Comparison of ENCODE assay signal across 12 mouse cellular contexts in genomic region chr11:98904577-98904976, GRCm38 (mm10). TPM values are rescaled to one million over a fixed set of nuclear protein-coding genes. Genes with fewer than 3 reads are reported as not detected.
DNase-seq lines count a peak whose midpoint lies in the region; ATAC-seq and TF ChIP-seq lines count a peak whose summit lies in the region.
"Had no signal": no experiment of that assay in that cellular context is flagged by ENCODE, and none has a peak within 500 bp of the region (broad histone marks: within the 10 kb centered on the region; RNA-seq: fewer than 3 reads in every experiment).

No protein-coding gene starts in this region.

- TF ChIP-seq CTCF in intestine, postnatal 0 days (IDR thresholded peaks at IDR 0.05; ENCODE audit: low read depth): no peak

- H3K4me2 ChIP-seq in heart, embryonic 11.5 days: peak overlapping the region; percentile 25
- no peak overlapping the region for H3K4me2 ChIP-seq in lung, embryonic 15.5 days
- H3K4me2 ChIP-seq in intestine, postnatal 0 days (replicated peaks; ENCODE audit: low read depth): 0 out of 2 replicates have a peak overlapping the region, but pooled peaks have one; percentile 35
- peak overlapping the region; percentile 21; the same call in 1 of the 2 replicates for H3K4me2 ChIP-seq in stomach, embryonic 15.5 days

- H3K36me3 ChIP-seq in heart, embryonic 11.5 days (ENCODE audit: control insufficient read depth, insufficient read depth, low read length): peaks cover 13% of the 10 kb centered on the region
- H3K36me3 ChIP-seq in lung, embryonic 15.5 days: peaks cover 21% of the 10 kb centered on the region
- peaks cover 31% of the 10 kb centered on the region for H3K36me3 ChIP-seq in intestine, postnatal 0 days (ENCODE audit: control insufficient read depth, insufficient read depth)
- H3K36me3 ChIP-seq in stomach, embryonic 15.5 days: peaks cover 11% of the 10 kb centered on the region

- H3K9me3 ChIP-seq in heart, embryonic 11.5 days (replicated peaks; ENCODE audit: control insufficient read depth, low read length): no peaks in the 10 kb centered on the region
- H3K9me3 ChIP-seq in lung, embryonic 15.5 days: no peaks in the 10 kb centered on the region
- H3K9me3 ChIP-seq in intestine, postnatal 0 days (ENCODE audit: control insufficient read depth): no peaks in the 10 kb centered on the region
- H3K9me3 ChIP-seq in stomach, embryonic 15.5 days: no peaks in the 10 kb centered on the region

- peak overlapping the region; percentile 90 for H3K27ac ChIP-seq in heart, embryonic 11.5 days (ENCODE audit: low read depth, low read length)
- peak overlapping the region; percentile 85 for H3K27ac ChIP-seq in lung, embryonic 15.5 days
- H3K27ac ChIP-seq in intestine, postnatal 0 days (ENCODE audit: low read depth, low read length): peak overlapping the region; percentile 91
- peak overlapping the region; percentile 94 for H3K27ac ChIP-seq in stomach, embryonic 15.5 days

- 54% methylated on average over 2 of the region's 2 CpGs for WGBS in heart, embryonic 11.5 days (ENCODE audit: insufficient replicate concordance)
- 40% methylated on average over 2 of the region's 2 CpGs for WGBS in lung, embryonic 15.5 days
- WGBS in intestine, postnatal 0 days: 20% methylated on average over 2 of the region's 2 CpGs
- WGBS in stomach, embryonic 15.5 days: 54% methylated on average over 2 of the region's 2 CpGs

- no peak overlapping the region for H3K9ac ChIP-seq in heart, embryonic 11.5 days (ENCODE audit: low read depth, low read length)
- no peak overlapping the region for H3K9ac ChIP-seq in lung, embryonic 15.5 days
- H3K9ac ChIP-seq in intestine, postnatal 0 days (ENCODE audit: low read depth, low read length): no peak overlapping the region
- H3K9ac ChIP-seq in stomach, embryonic 15.5 days: no peak overlapping the region

- DNase-seq in heart, postnatal 10 days: no peak
- DNase-seq in lung, postnatal 36 days: no peak
- no peak for DNase-seq in left cerebral cortex, adult 8-10 months (ENCODE audit: low spot score in 2 of 2)
- DNase-seq in left cerebral cortex, postnatal 36 days (ENCODE audit: low spot score in 2 of 2): no peak
- DNase-seq: adrenal gland, postnatal 36 days; cerebellum, postnatal 25 days; gastrocnemius, postnatal 14 days had no signal

- ATAC-seq in heart, embryonic 11.5 days (replicated peaks; ENCODE audit: insufficient number of reproducible peaks, low FRiP score, low TSS enrichment): no peak
- no peak for ATAC-seq in lung, embryonic 15.5 days (ENCODE audit: borderline replicate concordance, extremely low read depth, low FRiP score, low TSS enrichment)
- peak; percentile 19; the same call in 1 of the 2 replicates for ATAC-seq in intestine, postnatal 0 days
- peak; percentile 54; the same call in 1 of the 2 replicates for ATAC-seq in stomach, embryonic 15.5 days (ENCODE audit: insufficient read depth, low FRiP score, low read depth)
- ATAC-seq: Patski had no signal

- H3K27me3 ChIP-seq in heart, embryonic 11.5 days (ENCODE audit: control insufficient read depth, insufficient read depth, low read length): no peaks in the 10 kb centered on the region
- H3K27me3 ChIP-seq in lung, embryonic 15.5 days: no peaks in the 10 kb centered on the region
- H3K27me3 ChIP-seq in intestine, postnatal 0 days (replicated peaks; ENCODE audit: control insufficient read depth, insufficient read depth, low read length): no peaks in the 10 kb centered on the region
- no peaks in the 10 kb centered on the region for H3K27me3 ChIP-seq in stomach, embryonic 15.5 days (replicated peaks)
- H3K27me3 ChIP-seq: Patski had no signal

- intact Hi-C loops in heart, postnatal 10 days (cut with DNase I): no loop called here
- intact Hi-C loops in left cerebral cortex, postnatal 36 days (cut with DNase I): loop anchor here (10.0 kb wide), 1 partner anchor 200 kb away; the partner anchor contains the start of gene Csf3

- H3K4me1 ChIP-seq in heart, embryonic 11.5 days (ENCODE audit: control insufficient read depth, insufficient read depth, low read length): peaks cover 50% of the 10 kb centered on the region
- peaks cover 59% of the 10 kb centered on the region for H3K4me1 ChIP-seq in lung, embryonic 15.5 days
- H3K4me1 ChIP-seq in intestine, postnatal 0 days (replicated peaks; ENCODE audit: control insufficient read depth, insufficient read depth, low read length): peaks cover 4% of the 10 kb centered on the region; the same call in 1 of the 2 replicates
- peaks cover 20% of the 10 kb centered on the region for H3K4me1 ChIP-seq in stomach, embryonic 15.5 days

- H3K4me3 ChIP-seq in heart, embryonic 11.5 days (ENCODE audit: low read depth, low read length): no peak overlapping the region
- H3K4me3 ChIP-seq in lung, embryonic 15.5 days: no peak overlapping the region
- H3K4me3 ChIP-seq in intestine, postnatal 0 days (ENCODE audit: low read depth, low read length): no peak overlapping the region
- no peak overlapping the region for H3K4me3 ChIP-seq in stomach, embryonic 15.5 days (replicated peaks)

RNA-seq across cellular contexts. Expression of gene Cdc6, which starts 3.0 kb away (rescaled TPM):
- 33.6 and 34.0 TPM in 2 replicates for polyA plus RNA-seq in heart, embryonic 11.5 days (2014; fragmentation: Nextera tagmentation; extraction: Ambion mirVana)
- total RNA-seq in heart, postnatal 10 days (2021): 1 to 10 TPM; 3.3 to 3.6 TPM
- polyA plus RNA-seq in lung, embryonic 15.5 days (2015; fragmentation: Nextera tagmentation; extraction: Ambion mirVana): 41.3 and 42.5 TPM in 2 replicates
- polyA plus RNA-seq in intestine, postnatal 0 days (2015; fragmentation: Nextera tagmentation; extraction: Ambion mirVana): 4.0 and 4.5 TPM in 2 replicates
- 28.8 and 30.3 TPM in 2 replicates for polyA plus RNA-seq in stomach, embryonic 15.5 days (2015; fragmentation: Nextera tagmentation; extraction: Ambion mirVana)
- total RNA-seq in left cerebral cortex, adult 8-10 months (2022): under 1 TPM; 0.15 to 0.91 (median 0.25) TPM
- under 1 TPM; 0.39 to 0.47 TPM for total RNA-seq in left cerebral cortex, postnatal 36 days (2021)

RNA-seq across cellular contexts. Expression of gene Rara, which starts 23.0 kb away (rescaled TPM):
- 34.9 and 36.6 TPM in 2 replicates for polyA plus RNA-seq in heart, embryonic 11.5 days (2014; fragmentation: Nextera tagmentation; extraction: Ambion mirVana)
- 10 to 100 TPM; 31.9 to 33.0 TPM for total RNA-seq in heart, postnatal 10 days (2021)
- 36.5 and 38.4 TPM in 2 replicates for polyA plus RNA-seq in lung, embryonic 15.5 days (2015; fragmentation: Nextera tagmentation; extraction: Ambion mirVana)
- polyA plus RNA-seq in intestine, postnatal 0 days (2015; fragmentation: Nextera tagmentation; extraction: Ambion mirVana): 22.2 and 22.4 TPM in 2 replicates
- 34.0 and 41.0 TPM in 2 replicates for polyA plus RNA-seq in stomach, embryonic 15.5 days (2015; fragmentation: Nextera tagmentation; extraction: Ambion mirVana)
- total RNA-seq in left cerebral cortex, adult 8-10 months (2022): 10 to 100 TPM; 11.1 to 11.7 (median 11.4) TPM
- total RNA-seq in left cerebral cortex, postnatal 36 days (2021): 10 to 100 TPM; 10.5 to 11.6 TPM

RNA-seq across cellular contexts. Expression of gene Wipf2, which starts 41.1 kb away (rescaled TPM):
- 3.8 and 4.0 TPM in 2 replicates for polyA plus RNA-seq in heart, embryonic 11.5 days (2014; fragmentation: Nextera tagmentation; extraction: Ambion mirVana)
- 10 to 100 TPM; 12.4 to 13.0 TPM for total RNA-seq in heart, postnatal 10 days (2021)
- polyA plus RNA-seq in lung, embryonic 15.5 days (2015; fragmentation: Nextera tagmentation; extraction: Ambion mirVana): 3.7 and 4.1 TPM in 2 replicates
- polyA plus RNA-seq in intestine, postnatal 0 days (2015; fragmentation: Nextera tagmentation; extraction: Ambion mirVana): 3.9 and 5.0 TPM in 2 replicates
- 4.5 and 5.0 TPM in 2 replicates for polyA plus RNA-seq in stomach, embryonic 15.5 days (2015; fragmentation: Nextera tagmentation; extraction: Ambion mirVana)
- total RNA-seq in left cerebral cortex, adult 8-10 months (2022): 10 to 100 TPM; 74.0 to 84.5 (median 81.5) TPM
- 10 to 100 TPM; 67.4 to 74.6 TPM for total RNA-seq in left cerebral cortex, postnatal 36 days (2021)

Comparison
In these comparisons a context has a peak if more than half of its experiments do, and no peak if none do; other contexts are left out.
1. ATAC-seq: peak in intestine, postnatal 0 days (single experiment) and stomach, embryonic 15.5 days (single experiment); none in heart, embryonic 11.5 days (single experiment) and lung, embryonic 15.5 days (single experiment).
2. Peak in every context shown above with its lines, with median percentiles within 50 percentile points of each other: H3K27ac ChIP-seq.